Mouse (Mus musculus): Measurements from ENCODE around the gene Nr2f1. TPM values are rescaled to one million over a fixed set of nuclear protein-coding genes. Genes with fewer than 3 reads are reported as not detected.
A peak's percentile ranks its signal among the peaks of the same experiment; 100 is the strongest.
"Not testable (repeated sequence)": the region's sequence is repeated elsewhere in the genome, so short reads cannot be mapped to it uniquely, and the experiment has no call there.

Nr2f1 gene
- polyA plus RNA-seq (2015; fragmentation: Nextera tagmentation; extraction: Ambion mirVana): 1.3 and 1.9 TPM in 2 replicates

DNA sequence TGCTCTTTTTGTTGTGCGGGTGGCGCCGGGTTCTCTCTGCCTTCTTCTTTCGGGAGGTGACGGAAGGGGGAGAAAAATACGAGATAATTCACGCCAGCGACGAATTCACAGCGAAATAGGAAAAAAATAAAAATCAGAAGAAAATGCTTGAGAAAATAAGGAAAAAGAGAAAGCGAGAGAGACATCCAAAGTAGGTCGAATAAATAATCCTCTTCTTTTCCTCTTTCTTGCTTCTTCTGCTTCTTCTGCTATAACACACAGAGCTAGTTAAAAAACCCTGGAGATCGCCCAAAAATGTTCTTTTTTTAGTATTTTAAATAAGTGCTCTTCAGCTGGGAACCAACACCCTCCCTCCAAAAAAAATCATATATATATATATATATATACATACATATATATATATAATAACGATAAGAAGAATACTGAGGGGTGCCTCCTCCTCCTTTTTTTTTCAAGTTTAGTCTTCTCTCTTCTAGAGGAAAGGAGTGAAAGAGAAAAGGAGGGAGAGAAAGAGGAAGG, at the start of gene Nr2f1:
Gene Nr2f1 (minus strand): TSS at position 116 of the 519 bp plus-strand sequence.
- peak within 1 kb of the TSS; percentile 61 for H3K4me3 ChIP-seq
- H3K36me3 ChIP-seq: no peaks in the 10 kb centered on the region
- no peak for ATAC-seq (ENCODE audit: insufficient number of reproducible peaks, low FRiP score, low TSS enrichment, low read depth)
- peak within 1 kb of the TSS; percentile 65 for H3K27ac ChIP-seq
- H3K4me2 ChIP-seq: peak within 1 kb of the TSS; percentile 96
- H3K9me3 ChIP-seq: no peaks in the 10 kb centered on the region
- H3K4me1 ChIP-seq: peaks cover 50% of the 10 kb centered on the region
- H3K9ac ChIP-seq: peak within 1 kb of the TSS; percentile 56
- under 1% methylated on average over 14 of the region's 14 CpGs for WGBS
- peaks cover 81% of the 10 kb centered on the region for H3K27me3 ChIP-seq

DNA sequence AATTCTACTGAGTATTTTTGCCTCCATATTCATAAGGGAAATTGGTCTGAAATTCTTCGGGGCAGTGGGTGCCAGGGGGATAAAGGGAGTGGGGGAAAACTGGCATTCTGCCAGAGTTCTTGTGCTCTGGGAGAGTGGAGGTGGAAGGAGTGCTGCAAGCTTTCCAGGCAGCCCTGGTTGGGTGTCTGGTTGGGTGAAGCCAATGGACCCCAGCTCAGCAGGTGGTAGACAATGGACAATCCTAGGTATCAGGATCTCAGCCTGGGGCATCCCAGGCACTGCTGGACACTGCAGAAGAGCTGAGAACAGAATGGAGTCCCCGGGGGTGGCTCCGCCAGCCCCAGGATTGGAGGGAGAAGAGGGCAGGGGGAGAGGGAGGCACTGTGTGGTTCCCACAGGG, 22.1 kb upstream of the Nr2f1 start:
- no peaks in the 10 kb centered on the region for H3K9me3 ChIP-seq
- H3K36me3 ChIP-seq: no peaks in the 10 kb centered on the region
- ATAC-seq (ENCODE audit: insufficient number of reproducible peaks, low FRiP score, low TSS enrichment, low read depth): peak; percentile 24; the same call in 1 of the 2 replicates
- H3K27ac ChIP-seq: no peak overlapping the region
- WGBS: 88% methylated on average over 3 of the region's 3 CpGs
- H3K4me2 ChIP-seq: no peak overlapping the region
- H3K4me3 ChIP-seq: no peak overlapping the region
- no peaks in the 10 kb centered on the region for H3K4me1 ChIP-seq
- no peaks in the 10 kb centered on the region for H3K27me3 ChIP-seq
- no peak overlapping the region for H3K9ac ChIP-seq

GRCm38 (mm10) chr13:78220238-78220637, 20.7 kb upstream of the Nr2f1 start:
- WGBS: 91% methylated on average over 6 of the region's 6 CpGs
- H3K4me2 ChIP-seq; H3K4me3 ChIP-seq; H3K27me3 ChIP-seq; H3K9me3 ChIP-seq; H3K9ac ChIP-seq; H3K27ac ChIP-seq; ATAC-seq (ENCODE audit: insufficient number of reproducible peaks, low FRiP score, low TSS enrichment, low read depth); H3K36me3 ChIP-seq; H3K4me1 ChIP-seq: not testable (repeated sequence)

DNA sequence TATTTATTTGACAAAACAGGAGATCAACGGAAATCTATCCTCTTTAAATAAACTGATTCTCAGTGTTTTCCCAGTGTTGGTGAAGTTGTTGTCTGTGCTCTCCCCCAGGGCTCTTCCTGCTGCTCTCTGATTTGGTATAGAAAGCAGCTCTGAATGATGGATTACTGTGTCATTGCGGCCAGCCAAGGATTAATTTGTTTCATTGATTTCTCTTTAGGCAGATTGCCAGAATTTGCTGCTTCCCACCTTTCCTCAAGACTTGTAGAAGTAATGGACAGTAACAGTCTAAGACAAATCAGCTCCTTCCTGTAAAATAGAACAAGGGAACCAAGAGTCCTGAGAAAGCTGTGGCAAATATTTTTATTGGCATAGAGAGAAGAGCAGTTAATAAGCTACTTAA, 15.7 kb upstream of the Nr2f1 start:
- 48% methylated on average over 2 of the region's 2 CpGs for WGBS
- Histone ChIP-seq H3K4me3 (no peak overlapping the region), H3K9me3 (no peaks in the 10 kb centered on the region)

DNA sequence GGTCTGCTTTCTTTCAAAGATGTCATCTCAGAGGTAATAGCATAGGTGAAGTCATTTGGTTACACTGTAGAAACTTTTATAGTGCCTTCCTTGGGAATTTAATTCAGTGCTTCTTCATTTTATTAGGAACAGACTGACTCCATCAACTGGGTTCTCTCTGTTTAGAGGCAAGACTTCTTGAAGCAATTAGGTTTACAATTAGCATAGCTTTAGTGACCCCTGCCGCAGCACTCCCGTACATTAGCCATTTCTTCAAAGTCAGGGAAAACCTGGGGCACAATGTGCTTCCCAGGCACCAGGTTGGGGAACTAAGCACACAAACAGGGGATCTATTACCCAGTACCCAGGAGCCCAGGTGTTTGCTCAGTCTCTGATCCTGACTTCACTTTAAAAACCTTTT, 13.6 kb upstream of the Nr2f1 start:
- H3K27ac ChIP-seq: no peak overlapping the region
- WGBS: 30% methylated on average over 2 of the region's 2 CpGs
- peaks cover 15% of the 10 kb centered on the region for H3K4me1 ChIP-seq
- no peak overlapping the region for H3K4me2 ChIP-seq
- no peaks in the 10 kb centered on the region for H3K9me3 ChIP-seq
- no peak overlapping the region for H3K4me3 ChIP-seq
- no peak overlapping the region for H3K9ac ChIP-seq
- no peaks in the 10 kb centered on the region for H3K36me3 ChIP-seq
- peaks cover 59% of the 10 kb centered on the region for H3K27me3 ChIP-seq
- ATAC-seq (ENCODE audit: insufficient number of reproducible peaks, low FRiP score, low TSS enrichment, low read depth): no peak

More for the DNA sequence above, 15.7 kb upstream of the Nr2f1 start:
- Histone ChIP-seq H3K9ac (no peak overlapping the region), H3K4me1 (peaks cover 6% of the 10 kb centered on the region), H3K27ac (no peak overlapping the region), H3K4me2 (no peak overlapping the region), H3K36me3 (no peaks in the 10 kb centered on the region), H3K27me3 (peaks cover 38% of the 10 kb centered on the region)
- ATAC-seq (ENCODE audit: insufficient number of reproducible peaks, low FRiP score, low TSS enrichment, low read depth): no peak

- H3K9ac ChIP-seq: no peak overlapping the region
- peaks cover 68% of the 10 kb centered on the region for H3K27me3 ChIP-seq
- peaks cover 15% of the 10 kb centered on the region for H3K4me1 ChIP-seq
- no peaks in the 10 kb centered on the region for H3K36me3 ChIP-seq
- WGBS: 27% methylated on average over 15 of the region's 15 CpGs
- no peak overlapping the region for H3K4me2 ChIP-seq
- H3K4me3 ChIP-seq: no peak overlapping the region
- H3K27ac ChIP-seq: no peak overlapping the region
- H3K9me3 ChIP-seq: no peaks in the 10 kb centered on the region
- ATAC-seq (ENCODE audit: insufficient number of reproducible peaks, low FRiP score, low TSS enrichment, low read depth): no peak
These were observed 12.6 kb upstream of the Nr2f1 start for GRCm38 (mm10) chr13:78212111-78212510.

DNA sequence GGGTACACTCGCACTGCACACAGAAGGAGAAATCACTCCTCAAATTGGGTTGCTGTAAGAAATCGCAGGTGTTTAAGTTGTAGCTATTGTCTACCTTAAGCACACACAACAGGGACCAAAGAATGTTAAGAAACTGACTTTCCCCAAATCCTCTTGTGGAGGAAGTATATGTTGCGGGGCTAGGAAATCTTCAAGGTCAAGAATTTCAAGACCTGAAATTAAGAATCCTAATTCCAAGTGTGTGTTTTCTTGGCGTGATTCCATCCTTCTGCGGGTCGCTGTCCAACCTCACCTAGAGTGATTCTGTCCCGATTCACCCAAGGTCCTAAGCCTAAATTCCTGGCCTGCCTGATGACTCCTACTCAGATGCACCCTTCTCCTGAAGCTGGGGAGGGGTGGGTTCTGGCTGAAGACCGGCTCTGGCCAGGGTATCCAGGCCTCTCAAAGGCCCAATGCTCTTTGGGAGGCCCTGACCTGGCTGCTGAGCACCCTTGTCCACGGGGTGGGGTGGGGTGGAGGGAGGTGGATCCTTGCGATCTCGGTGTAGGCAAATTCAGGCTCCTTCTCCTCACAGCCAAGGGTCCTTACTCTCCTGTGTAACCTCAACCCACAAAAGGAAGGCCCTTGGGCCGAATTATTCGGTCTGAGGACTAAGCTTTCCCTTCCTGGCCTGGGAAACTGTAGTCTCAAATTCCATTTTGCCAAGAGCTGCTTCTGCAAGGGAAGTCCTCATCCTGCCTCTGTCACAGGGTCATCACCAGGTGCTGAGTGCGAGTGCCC, 11.9 kb upstream of the Nr2f1 start:
- Histone ChIP-seq H3K9me3 (no peaks in the 10 kb centered on the region), H3K4me1 (peaks cover 15% of the 10 kb centered on the region), H3K27ac (no peak overlapping the region), H3K9ac (no peak overlapping the region), H3K27me3 (peaks cover 72% of the 10 kb centered on the region), H3K36me3 (no peaks in the 10 kb centered on the region), H3K4me2 (no peak overlapping the region), H3K4me3 (no peak overlapping the region)
- 22% methylated on average over 14 of the region's 14 CpGs for WGBS
- no peak for ATAC-seq (ENCODE audit: insufficient number of reproducible peaks, low FRiP score, low TSS enrichment, low read depth)

DNA sequence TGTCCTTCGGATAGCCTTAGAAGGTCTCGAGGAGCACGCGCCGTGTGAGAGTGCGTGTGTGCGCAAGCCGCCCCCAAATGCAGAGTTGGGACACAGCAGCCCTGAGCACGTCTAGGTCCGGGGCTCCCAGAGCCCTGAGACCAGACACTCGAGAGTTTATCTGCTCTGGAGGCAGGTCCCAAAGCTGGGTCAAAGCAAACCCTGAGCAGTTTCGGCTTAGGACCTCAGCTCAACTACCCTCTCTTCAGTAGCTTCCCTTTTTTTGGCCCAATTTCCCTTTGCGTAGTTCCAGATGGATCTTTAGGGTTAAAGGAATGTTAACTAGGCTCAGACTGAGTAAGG, 11.2 kb upstream of the Nr2f1 start:
- no peak for ATAC-seq (ENCODE audit: insufficient number of reproducible peaks, low FRiP score, low TSS enrichment, low read depth)
- Histone ChIP-seq H3K36me3 (no peaks in the 10 kb centered on the region), H3K27me3 (peaks cover 77% of the 10 kb centered on the region), H3K27ac (no peak overlapping the region), H3K4me3 (peak overlapping the region; percentile 29), H3K9me3 (no peaks in the 10 kb centered on the region), H3K4me2 (peak overlapping the region; percentile 49), H3K9ac (no peak overlapping the region), H3K4me1 (peaks cover 15% of the 10 kb centered on the region)
- 4% methylated on average over 13 of the region's 13 CpGs for WGBS

- H3K4me1 ChIP-seq: peaks cover 15% of the 10 kb centered on the region
- no peaks in the 10 kb centered on the region for H3K36me3 ChIP-seq
- no peak for ATAC-seq (ENCODE audit: insufficient number of reproducible peaks, low FRiP score, low TSS enrichment, low read depth)
- H3K4me3 ChIP-seq: peak overlapping the region; percentile 29
- peaks cover 82% of the 10 kb centered on the region for H3K27me3 ChIP-seq
- no peak overlapping the region for H3K27ac ChIP-seq
- no peaks in the 10 kb centered on the region for H3K9me3 ChIP-seq
- no peak overlapping the region for H3K9ac ChIP-seq
- WGBS: under 1% methylated on average over 38 of the region's 38 CpGs
- peak overlapping the region; percentile 49 for H3K4me2 ChIP-seq
These were observed 10.6 kb upstream of the Nr2f1 start for GRCm38 (mm10) chr13:78210029-78210747.

- Histone ChIP-seq H3K9ac (no peak overlapping the region), H3K27me3 (peaks cover 88% of the 10 kb centered on the region), H3K4me3 (peak overlapping the region; percentile 29), H3K4me1 (peaks cover 15% of the 10 kb centered on the region), H3K36me3 (no peaks in the 10 kb centered on the region), H3K27ac (no peak overlapping the region), H3K9me3 (no peaks in the 10 kb centered on the region), H3K4me2 (peak overlapping the region; percentile 49)
- no peak for ATAC-seq (ENCODE audit: insufficient number of reproducible peaks, low FRiP score, low TSS enrichment, low read depth)
- WGBS: 4% methylated on average over 12 of the region's 12 CpGs
These were observed 10.1 kb upstream of the Nr2f1 start for GRCm38 (mm10) chr13:78209611-78210028.

GRCm38 (mm10) chr13:78208689-78209410, 9.3 kb upstream of the Nr2f1 start:
- Histone ChIP-seq H3K36me3 (no peaks in the 10 kb centered on the region), H3K27me3 (peaks cover 93% of the 10 kb centered on the region), H3K9me3 (no peaks in the 10 kb centered on the region), H3K9ac (no peak overlapping the region), H3K4me2 (no peak overlapping the region), H3K27ac (no peak overlapping the region), H3K4me1 (peaks cover 18% of the 10 kb centered on the region), H3K4me3 (no peak overlapping the region)
- 16% methylated on average over 14 of the region's 14 CpGs for WGBS
- ATAC-seq (ENCODE audit: insufficient number of reproducible peaks, low FRiP score, low TSS enrichment, low read depth): no peak

Measured in limb, embryonic 15.5 days (tissue).